Mouse (Mus musculus): ENCODE data around the gene Ublcp1.

Gene Ublcp1

GRCm38 (mm10) chr11:44470432-44471336 is at the start of gene Ublcp1:
TSS of gene Ublcp1 (minus strand) at chr11:44470498.
- DNase-seq: peak; percentile 93

GRCm38 (mm10) chr11:44519096-44519949 is 49.0 kb upstream of the Ublcp1 start:
- DNase-seq: peak in 1 of 2 experiments; percentile 62

- DNase-seq: peak; percentile 80 to 81
Observed at GRCm38 (mm10) chr11:44518281-44519095, 48.2 kb upstream of the Ublcp1 start, which contains the start of gene Rnf145. TSS of gene Rnf145 (plus strand) at chr11:44518964.

GRCm38 (mm10) chr11:44517561-44518280 is 47.4 kb upstream of the Ublcp1 start:
- DNase-seq: no peak

GRCm38 (mm10) chr11:44516362-44516761 is 46.1 kb upstream of the Ublcp1 start:
- no peak for DNase-seq

GRCm38 (mm10) chr11:44514666-44515065 is 44.4 kb upstream of the Ublcp1 start:
- DNase-seq: no peak

- DNase-seq: no peak
Observed at GRCm38 (mm10) chr11:44513026-44513422, 42.7 kb upstream of the Ublcp1 start.

GRCm38 (mm10) chr11:44512044-44513025 is 42.0 kb upstream of the Ublcp1 start:
- DNase-seq: no peak

- no peak for DNase-seq
Observed at GRCm38 (mm10) chr11:44510371-44510770, 40.1 kb upstream of the Ublcp1 start.

GRCm38 (mm10) chr11:44509906-44510305 is 39.6 kb upstream of the Ublcp1 start:
- no peak for DNase-seq

GRCm38 (mm10) chr11:44508876-44509275 is 38.6 kb upstream of the Ublcp1 start:
- no peak for DNase-seq

GRCm38 (mm10) chr11:44504761-44505160 is 34.5 kb upstream of the Ublcp1 start:
- DNase-seq: no peak

GRCm38 (mm10) chr11:44504146-44504545 is 33.8 kb upstream of the Ublcp1 start:
- no peak for DNase-seq

GRCm38 (mm10) chr11:44502931-44503330 is 32.6 kb upstream of the Ublcp1 start:
- DNase-seq: no peak

- DNase-seq: no peak
Observed at GRCm38 (mm10) chr11:44501477-44501876, 31.2 kb upstream of the Ublcp1 start.

GRCm38 (mm10) chr11:44500966-44501365 is 30.7 kb upstream of the Ublcp1 start:
- no peak for DNase-seq

GRCm38 (mm10) chr11:44498412-44499272 is 28.3 kb upstream of the Ublcp1 start:
- no peak for DNase-seq

- peak; percentile 75 to 87 for DNase-seq
Observed at GRCm38 (mm10) chr11:44496217-44496616, 25.9 kb upstream of the Ublcp1 start.

- no peak for DNase-seq
Observed at GRCm38 (mm10) chr11:44494643-44495323, 24.5 kb upstream of the Ublcp1 start.
